Mouse (Mus musculus) ES-E14 (cell line): Measurements from ENCODE around the gene Zbtb2.

Experiments
- CHD2 ChIP-seq: IDR thresholded peaks from 2 replicates; pipeline ENCODE4 v1.6.1; 2014; ENCODE audit warnings: mild to moderate bottlenecking, low read depth, low read length, inconsistent platforms
- HCFC1 ChIP-seq: IDR thresholded peaks from 2 replicates; pipeline ENCODE4 v1.6.1; 2012; ENCODE audit warnings: low read length, inconsistent platforms, borderline replicate concordance; ENCODE audit not compliant: insufficient read depth
- MAFK ChIP-seq: IDR thresholded peaks from 2 replicates; pipeline ENCODE4 v1.6.1; 2014; ENCODE audit warnings: mild to moderate bottlenecking, low read depth, low read length, inconsistent platforms; ENCODE audit not compliant: insufficient read depth

GRCm38 (mm10) chr10:4375267-4375666, 12.6 kb downstream of the Zbtb2 start:
- no peak for TF ChIP-seq MAFK
- no peak for TF ChIP-seq CHD2
- no peak for TF ChIP-seq HCFC1
